Mouse (Mus musculus) ovary, adult 18-20 months (tissue): ENCODE results near the gene Il1rl1.

Source experiments
- DNase-seq: peaks from one replicate; pipeline ENCODE4 v3.0.0; 2022; ENCODE audit warnings: low spot score, mixed read lengths

Gene Il1rl1

DNA sequence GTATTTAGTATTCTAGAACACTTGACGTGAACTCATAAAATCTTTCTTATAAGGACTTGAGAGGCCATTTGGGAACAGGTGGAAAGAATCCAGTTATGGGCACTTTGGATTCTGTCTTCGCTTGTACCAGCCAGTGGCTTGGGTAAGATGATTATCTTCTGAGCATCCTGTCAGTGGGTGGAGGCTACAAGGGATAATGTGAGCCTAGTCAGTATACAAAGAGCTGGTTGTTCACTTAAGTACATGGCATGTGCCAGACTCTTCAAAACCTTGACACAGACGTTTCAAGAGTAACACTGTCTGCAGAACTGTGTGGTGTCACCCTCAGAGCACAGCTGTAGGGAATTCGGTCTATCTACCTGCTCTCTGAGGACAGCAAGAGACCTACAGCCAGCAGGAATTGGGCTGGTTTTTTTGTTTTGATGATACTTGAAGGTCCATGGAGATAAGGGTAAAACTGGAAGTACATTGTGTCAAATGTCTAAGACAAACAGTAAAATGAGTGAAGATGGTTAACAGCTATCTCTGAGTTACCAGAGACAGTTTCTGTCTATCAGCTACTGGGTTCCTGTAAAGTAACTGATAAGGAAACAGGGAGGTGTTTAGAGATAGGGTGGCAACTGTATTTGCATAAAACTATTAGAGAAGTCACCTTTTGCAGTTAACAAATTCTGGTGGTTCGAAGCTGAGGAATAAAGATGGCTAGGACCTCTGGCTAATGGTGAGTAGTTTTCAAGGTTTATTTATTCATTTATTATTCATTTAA lies at the start of gene Il1rl1:
Il1rl1 (plus strand) TSS at position 661 of the 766 bp plus-strand sequence.
- DNase-seq = no peak

DNA sequence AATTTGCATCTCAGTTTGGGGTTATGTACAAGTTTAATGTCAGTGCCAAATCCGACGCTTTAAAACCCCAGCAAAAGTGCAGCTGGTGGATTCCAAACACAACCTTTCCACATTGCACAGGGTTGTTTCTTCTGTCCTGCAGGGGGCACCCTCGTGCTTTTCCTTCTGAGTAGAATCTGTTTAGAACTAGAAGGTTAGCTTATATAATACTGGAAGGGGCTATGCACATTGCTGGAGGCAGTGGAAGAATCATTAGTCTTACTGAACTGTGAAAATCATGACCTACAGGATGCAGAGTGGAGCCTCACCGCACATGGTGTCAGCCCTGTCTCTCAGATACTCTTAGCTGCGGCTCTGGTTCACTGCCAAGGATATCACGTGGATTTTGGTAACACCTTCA lies 49.3 kb upstream of the Il1rl1 start:
- no peak for DNase-seq

DNA sequence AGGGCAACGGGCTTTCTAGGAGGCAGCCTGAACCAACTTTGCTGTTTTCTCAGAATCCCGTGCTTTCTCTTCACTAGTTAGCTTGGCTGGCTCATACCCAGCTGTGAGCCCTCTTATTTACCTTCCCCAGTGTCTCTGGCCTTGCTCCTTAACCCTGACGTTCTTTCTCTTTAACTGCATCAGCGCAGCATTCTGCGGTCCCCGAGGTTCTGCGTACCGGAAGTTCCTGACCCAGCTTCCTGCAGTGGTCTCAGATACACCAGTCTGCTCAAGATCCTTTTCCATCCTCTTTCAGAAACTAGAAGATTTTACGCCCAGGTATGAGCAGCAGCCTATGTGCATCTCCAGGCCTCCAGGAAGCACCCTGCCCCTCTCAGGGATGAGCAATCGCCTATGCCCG lies 48.4 kb upstream of the Il1rl1 start:
- no peak for DNase-seq

DNA sequence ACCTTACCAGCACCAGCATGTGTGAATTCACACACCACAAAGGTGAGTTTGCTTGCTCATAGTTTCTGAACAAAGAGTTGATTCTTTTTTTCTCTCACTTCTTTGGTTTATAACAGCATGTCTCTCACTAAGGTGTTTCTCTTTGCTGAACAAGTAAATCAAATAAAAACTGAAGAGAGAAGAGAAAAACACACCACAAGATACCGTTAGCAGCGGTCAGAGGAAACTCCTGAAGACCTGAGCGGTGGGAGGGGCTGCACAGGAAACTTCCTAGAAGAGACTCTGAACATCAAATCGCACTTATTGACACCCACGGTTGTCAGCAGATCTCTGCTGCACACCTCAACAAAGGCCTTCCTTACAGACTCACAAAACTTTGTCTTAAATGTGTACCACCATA lies 46.5 kb upstream of the Il1rl1 start:
- no peak for DNase-seq

DNA sequence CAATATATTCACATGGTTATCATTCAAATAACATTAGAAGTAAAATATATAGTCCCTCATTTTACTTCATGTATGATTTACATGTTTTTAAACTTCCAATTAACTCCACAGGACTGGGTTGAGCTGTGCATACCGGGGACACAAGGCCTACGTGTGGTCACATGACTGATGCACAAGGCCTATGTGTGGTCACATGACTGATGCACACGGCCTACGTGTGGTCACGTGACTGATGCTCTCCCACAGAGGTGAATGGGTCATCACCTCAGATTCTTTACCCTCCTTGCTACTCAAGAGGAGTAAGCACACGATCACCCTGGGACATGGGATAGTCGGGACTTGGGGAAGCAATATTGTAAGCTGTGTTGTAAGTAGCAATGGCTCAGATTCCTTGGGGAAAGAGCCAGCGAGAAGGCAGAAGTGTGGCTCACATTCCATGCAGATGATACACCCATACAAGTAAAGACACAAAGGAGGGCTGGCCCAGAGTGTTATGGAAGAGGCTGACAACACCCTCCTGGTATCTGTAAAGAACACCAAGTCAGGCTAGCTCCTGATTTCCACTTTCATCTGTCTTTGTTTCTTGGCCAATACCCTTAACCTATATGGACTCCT lies 44.3 kb upstream of the Il1rl1 start:
- DNase-seq = no peak

GRCm38 (mm10) chr1:40391374-40391773 lies 38.0 kb upstream of the Il1rl1 start:
- DNase-seq = no peak

- DNase-seq = no peak
Measured at GRCm38 (mm10) chr1:40392535-40392934, 36.8 kb upstream of the Il1rl1 start.

DNA sequence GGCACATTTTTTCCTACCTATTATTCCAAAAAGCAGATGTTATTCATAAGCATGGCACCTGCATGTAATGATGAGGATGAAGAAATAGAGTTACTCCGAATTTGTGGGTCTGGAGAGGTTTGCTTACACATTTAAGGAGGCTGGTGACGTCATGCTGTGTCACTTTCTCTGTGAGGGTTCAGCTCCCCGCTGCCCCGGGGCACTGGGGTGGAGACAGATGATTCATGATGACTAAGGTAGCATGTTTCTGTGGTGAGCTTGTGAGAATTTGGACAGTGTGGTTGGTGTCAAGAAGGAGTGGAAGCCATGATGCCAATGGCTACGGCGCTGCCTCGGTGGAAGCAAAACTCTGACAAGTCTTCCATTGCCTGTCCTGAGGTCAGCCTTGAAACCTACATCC lies 36.2 kb upstream of the Il1rl1 start:
- DNase-seq = no peak

GRCm38 (mm10) chr1:40399639-40400038 lies 29.7 kb upstream of the Il1rl1 start:
- DNase-seq = no peak

DNA sequence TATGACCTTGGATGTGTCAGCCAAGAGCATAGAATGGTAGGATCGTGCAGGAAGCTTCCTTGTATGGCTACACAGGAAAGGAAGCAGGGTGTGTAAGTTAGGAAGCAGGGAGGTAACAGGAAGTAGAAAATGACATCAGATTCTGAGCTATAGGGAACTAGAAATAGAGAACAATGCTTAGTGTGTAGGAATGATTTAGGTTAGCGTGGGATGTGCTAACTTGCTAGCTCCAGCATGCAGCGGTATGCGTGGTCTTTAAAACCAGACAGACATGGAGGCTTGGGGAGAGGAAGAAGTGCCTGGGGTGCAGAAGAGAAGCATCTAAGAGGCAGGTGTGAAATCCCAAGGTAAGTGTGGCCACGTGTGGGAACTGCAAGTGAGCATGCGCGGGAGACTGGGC lies 24.7 kb upstream of the Il1rl1 start:
- no peak for DNase-seq

GRCm38 (mm10) chr1:40409882-40410281 lies 19.5 kb upstream of the Il1rl1 start:
- no peak for DNase-seq

DNA sequence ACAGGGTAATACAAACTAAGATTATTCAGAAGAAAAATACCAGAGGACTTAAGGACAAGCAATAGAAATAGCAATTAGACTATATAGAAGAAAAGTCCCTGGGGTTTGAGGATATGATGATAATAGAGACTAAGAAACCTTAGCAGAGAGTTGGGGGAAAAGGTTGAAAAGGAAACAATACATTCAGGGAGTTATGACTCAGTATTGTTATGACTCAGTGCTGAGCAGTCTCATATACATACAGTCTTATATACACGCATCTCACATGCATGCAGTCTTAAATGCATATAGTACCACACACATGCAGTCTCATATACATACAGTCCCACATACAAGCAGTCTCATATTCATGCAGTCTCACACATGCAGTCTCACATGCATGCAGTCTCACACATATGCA lies 16.3 kb upstream of the Il1rl1 start:
- no peak for DNase-seq

DNA sequence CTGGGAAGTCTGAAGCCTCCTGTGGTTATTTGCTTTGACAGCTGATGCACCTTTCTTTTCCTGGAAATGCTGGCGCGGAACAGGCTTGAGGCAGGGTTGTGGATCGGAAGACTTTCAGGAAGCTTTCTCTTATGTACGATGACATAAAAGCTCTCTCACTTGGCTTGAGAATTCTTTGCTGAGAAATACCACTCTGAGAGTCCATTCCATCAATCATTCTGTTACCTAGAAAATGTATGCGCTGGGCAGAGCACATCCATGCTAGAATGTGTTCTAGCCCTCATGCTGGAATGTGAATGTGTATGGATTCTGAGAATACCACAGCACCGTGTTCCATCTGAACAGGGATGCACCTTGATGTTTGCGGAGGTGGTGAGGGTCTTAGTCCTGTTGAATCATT lies 15.1 kb upstream of the Il1rl1 start:
- DNase-seq = no peak

DNA sequence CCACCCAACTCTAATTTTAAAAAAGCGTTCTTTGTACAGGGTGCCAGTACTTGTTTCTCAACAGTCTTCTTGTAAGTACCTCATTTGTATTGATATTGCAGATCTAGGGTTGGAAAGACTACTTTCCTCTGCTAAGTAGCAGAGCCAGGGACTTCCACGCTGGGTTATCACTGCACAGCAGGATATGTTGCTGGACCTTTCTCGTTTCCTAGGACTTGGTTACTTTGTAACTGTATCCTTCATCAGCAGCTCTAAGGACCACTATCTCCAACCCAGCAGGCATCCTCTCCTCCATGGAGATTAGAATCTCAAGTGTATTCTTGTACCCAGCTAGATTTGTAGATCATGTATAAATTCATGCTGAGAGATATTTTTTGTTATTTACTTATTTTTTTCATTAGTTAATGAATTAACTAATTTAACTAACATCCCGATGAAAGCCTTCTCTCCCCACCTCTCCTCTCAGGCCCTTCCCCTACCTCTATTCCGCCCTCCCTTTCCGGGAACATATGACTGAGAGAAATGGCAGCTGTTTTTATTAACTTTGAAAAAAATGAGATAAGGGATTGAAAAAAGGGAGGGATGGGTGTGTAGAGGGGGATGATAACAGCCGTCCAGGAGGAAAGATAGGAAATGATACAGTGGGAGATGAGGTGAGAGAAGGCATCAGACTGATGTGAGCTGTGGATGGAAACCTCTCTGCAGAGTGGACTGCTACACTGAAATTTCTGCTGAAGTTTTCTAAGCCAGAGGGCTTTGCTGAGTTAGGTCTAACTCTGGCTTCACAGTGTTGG lies 14.3 kb upstream of the Il1rl1 start:
- no peak for DNase-seq

DNA sequence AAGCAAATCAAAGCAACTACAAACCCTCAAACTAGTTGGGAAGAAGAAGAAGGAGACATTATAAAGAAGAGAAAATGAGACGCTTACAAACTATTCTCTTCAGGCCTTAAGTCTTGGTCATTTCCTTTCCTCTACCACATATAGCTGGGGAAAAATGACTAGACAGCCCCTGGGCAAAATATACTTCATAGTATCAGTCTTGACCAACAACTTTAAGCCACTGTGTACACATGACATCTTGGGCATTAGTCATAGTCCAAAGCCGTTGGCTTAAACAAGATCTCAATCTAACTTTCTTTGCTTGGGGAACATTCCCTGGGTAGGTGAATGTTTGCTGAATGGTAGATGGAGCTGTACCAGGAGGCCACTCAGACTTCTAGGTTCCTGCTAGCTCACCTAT lies 12.3 kb upstream of the Il1rl1 start:
- no peak for DNase-seq

DNA sequence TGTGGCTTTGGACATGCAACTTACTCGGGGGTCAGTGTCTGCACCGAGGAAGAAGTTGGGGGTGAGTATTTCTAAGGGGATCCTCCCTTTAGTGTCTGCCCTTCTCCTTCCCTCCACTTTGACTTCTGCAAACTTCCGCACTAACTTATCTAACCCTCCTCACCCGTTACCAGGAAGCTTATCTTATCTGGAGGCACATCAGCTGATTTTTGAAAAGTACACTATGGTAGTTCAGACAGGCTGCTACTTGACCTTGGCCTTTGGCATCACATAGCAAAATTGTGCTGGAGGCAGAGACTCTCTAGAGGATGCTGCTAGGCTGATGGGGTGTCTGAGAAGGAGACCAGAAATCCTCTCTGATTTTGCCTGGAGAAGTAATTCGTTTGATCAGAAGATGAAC lies 10.9 kb upstream of the Il1rl1 start:
- DNase-seq = no peak

DNA sequence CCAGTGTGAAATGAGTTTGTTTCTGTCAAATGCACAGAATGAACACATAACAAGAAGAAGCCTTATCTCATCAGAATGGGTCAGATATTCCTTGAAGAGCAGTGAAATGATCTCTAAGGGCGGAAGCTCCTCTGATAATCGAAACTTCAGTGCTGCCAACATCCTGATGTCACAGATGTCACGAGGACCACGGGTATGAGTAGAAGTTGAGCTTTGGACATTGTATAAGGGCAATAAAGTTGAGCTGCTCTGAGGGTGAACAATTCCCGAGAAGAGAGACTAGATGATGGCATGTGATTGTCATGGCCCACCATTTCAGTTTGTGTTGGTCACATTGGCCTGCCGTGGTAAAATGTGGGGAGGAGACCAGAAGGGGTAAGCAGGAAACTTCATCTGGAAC lies 5.5 kb upstream of the Il1rl1 start:
- no peak for DNase-seq

GRCm38 (mm10) chr1:40427270-40427669 lies 2.1 kb upstream of the Il1rl1 start:
- DNase-seq = no peak

- no peak for DNase-seq
Measured at GRCm38 (mm10) chr1:40427901-40428300, 1.5 kb upstream of the Il1rl1 start.

DNA sequence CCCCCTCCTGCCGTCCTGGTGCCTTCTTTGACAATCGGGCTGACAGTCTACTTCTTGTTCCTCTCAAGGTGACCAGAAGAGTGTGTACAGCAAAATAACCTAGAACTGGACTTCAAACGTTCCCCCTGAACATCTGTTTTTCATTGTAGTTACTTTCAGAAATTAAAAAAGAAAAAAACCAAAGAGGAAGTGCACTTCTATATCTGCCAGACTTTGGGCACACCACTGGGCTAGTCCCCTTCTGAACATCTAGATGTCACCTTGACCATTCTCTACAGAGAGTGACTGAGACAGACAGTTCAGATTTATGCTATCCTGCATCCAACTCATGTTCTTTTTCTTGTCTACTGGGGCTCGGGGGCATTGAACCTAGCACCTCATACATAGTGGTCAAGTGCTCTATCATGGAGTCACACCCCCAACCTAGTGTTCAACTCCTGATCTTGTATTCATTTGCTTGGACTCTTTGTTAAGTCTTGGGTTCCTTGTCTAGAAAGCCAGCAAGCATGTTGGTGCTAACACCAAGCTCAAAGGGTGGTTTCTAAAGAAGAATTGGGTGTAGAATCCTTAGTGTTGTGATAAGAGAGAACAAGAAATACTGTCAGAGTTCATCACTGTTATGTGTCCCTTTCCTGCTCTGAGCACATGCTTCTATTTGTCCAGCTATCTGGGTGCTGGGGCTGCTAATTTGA lies 919 bp downstream of the Il1rl1 start:
- no peak for DNase-seq

DNA sequence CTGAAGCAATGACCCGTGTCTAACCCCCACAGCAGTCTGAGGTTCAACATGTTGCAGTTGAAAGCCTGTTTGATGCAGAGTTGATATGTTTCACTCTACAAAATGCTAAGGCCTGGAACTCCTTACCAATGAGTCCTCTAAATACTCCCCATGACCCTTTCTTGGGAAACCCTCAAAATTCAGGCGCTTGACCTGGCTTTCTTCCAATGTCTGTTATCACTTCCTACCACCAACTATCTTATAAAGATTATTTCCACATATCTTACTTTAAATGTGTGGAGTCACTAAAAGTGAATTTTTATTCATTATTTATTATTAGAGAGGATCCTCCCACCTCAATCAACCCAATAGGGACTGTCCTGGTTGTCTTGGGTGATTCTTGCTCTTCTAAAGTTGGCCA lies 2.8 kb downstream of the Il1rl1 start:
- DNase-seq = no peak

- no peak for DNase-seq
Measured at GRCm38 (mm10) chr1:40435936-40436335, 6.6 kb downstream of the Il1rl1 start.

DNA sequence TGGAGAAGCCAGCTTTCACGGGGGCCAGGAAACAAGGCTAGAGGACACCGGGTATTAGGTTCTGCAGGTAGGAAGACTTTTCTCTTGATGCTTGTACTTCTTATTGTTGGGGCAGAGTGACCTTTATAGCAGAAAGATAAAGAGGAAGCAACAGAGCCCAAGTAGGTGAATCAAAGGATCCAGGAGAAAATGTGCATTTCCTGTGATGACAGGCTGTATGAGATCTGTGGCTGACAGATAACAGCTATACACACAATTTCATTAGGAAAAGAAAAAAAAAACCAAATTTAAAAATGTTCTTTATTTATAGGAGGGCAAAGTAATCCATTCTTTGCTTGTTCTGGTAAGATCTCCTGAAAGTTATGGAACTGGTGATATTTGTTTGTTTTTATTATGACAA lies 8.0 kb downstream of the Il1rl1 start:
- no peak for DNase-seq
